Mouse (Mus musculus): ENCODE measurements around the gene Olfr348. TPM values are rescaled to one million over a fixed set of nuclear protein-coding genes. Genes with fewer than 3 reads are reported as not detected.

Olfr348 gene
- not detected in 2 replicates for polyA plus RNA-seq (2012; rRNA removed)

DNA sequence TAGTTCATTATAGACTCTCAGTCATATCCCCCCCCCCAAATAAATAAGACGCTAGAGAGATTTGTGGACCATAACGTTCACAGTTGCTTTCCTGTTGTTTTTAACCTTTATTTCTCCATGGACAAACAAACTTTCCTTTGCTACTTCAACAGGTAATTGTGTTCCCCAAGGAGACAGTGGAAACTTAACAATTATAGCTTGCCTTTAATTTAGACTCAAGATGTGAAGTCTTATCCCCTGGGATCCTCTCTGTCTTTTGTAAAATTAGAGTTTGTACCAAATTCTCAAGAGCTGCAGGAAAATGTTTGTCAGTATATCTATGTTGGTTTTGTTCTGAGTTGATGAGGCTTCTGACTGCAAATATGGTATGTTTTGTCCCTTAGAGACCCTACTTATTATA lies at the start of gene Olfr348:
TSS of gene Olfr348 (plus strand) at position 301 of the 400 bp plus-strand sequence.

DNA sequence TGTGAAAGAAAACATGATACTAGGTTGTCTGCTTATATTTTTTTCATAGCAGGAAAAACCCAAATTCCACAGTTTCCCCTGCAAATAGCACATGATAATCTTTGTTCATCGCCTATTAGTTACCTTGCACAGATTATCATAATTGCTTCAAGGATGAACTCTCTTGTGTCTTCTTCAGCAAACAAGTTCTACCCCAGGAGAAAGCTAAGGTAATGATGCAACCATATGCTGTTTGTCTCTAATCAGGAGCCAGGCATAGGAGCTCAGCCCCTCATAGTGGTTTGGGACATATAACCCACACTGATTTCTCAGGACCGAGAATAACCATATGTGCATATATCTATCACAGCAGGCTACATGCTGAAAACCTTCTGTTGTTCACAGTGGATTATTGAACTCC lies 6.2 kb downstream of the Olfr348 start, which contains the start of gene Olfr50:
TSS of gene Olfr50 (plus strand) at position 301 of the 400 bp plus-strand sequence.

DNA sequence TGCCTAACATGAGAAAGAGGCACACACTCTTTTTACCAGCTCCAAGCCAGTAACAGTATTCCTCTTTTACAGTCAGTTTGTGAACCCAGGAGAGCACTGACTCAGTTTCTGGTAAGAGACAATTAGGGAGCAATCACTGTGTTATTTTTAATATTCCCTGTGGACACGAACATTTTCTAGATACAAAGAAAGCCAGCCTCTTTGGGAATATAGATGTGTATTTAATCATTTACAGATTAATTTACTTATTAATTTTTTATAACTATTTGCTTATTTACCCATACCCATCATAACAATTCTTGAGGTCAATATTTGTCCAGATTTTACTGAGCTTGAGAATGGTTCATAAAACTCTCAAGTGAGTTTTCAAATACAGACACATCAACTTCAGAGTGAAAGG lies 32.9 kb downstream of the Olfr348 start, which contains the start of gene Olfr3:
TSS of gene Olfr3 (minus strand) at position 101 of the 400 bp plus-strand sequence.

Other genes with a start within 250 kb of the Olfr348 start
- not detected in 2 replicates for gene Olfr344, start 217.6 kb upstream of the Olfr348 start, polyA plus RNA-seq (2012; rRNA removed)
- gene Olfr345, start 144.2 kb upstream of the Olfr348 start, polyA plus RNA-seq (2012; rRNA removed), result not detected in 2 replicates
- gene Olfr346, start 98.5 kb upstream of the Olfr348 start, polyA plus RNA-seq (2012; rRNA removed), result not detected in 2 replicates
- not detected in 2 replicates for gene Olfr347, start 52.4 kb upstream of the Olfr348 start, polyA plus RNA-seq (2012; rRNA removed)
- gene Olfr50, start 6.3 kb downstream of the Olfr348 start, polyA plus RNA-seq (2012; rRNA removed), result not detected in 2 replicates
- gene Olfr3, start 32.8 kb downstream of the Olfr348 start, polyA plus RNA-seq (2012; rRNA removed), result not detected in 2 replicates
- gene Olfr350, start 62.0 kb downstream of the Olfr348 start, polyA plus RNA-seq (2012; rRNA removed), result not detected in 2 replicates
- not detected in 2 replicates for gene Olfr351, start 78.4 kb downstream of the Olfr348 start, polyA plus RNA-seq (2012; rRNA removed)
- not detected in 2 replicates for gene Olfr352, start 84.2 kb downstream of the Olfr348 start, polyA plus RNA-seq (2012; rRNA removed)
- gene Olfr353, start 108.7 kb downstream of the Olfr348 start, polyA plus RNA-seq (2012; rRNA removed), result not detected in 2 replicates
- not detected in 2 replicates for gene Olfr354, start 121.4 kb downstream of the Olfr348 start, polyA plus RNA-seq (2012; rRNA removed)
- not detected in 2 replicates for gene Olfr355, start 144.6 kb downstream of the Olfr348 start, polyA plus RNA-seq (2012; rRNA removed)
- not detected in 2 replicates for gene Olfr356, start 152.8 kb downstream of the Olfr348 start, polyA plus RNA-seq (2012; rRNA removed)
- not detected in 2 replicates for gene Olfr357, start 209.6 kb downstream of the Olfr348 start, polyA plus RNA-seq (2012; rRNA removed)
- gene Olfr358, start 225.1 kb downstream of the Olfr348 start, polyA plus RNA-seq (2012; rRNA removed), result not detected in 2 replicates

All from ovary, adult 2 months (tissue).